Mouse (Mus musculus) urinary bladder, postnatal 10 days (tissue): ENCODE results near the gene Zfp644.
A peak's percentile ranks its signal among the peaks of the same experiment; 100 is the strongest.
"Not testable (repeated sequence)": the region's sequence is repeated elsewhere in the genome, so short reads cannot be mapped to it uniquely, and the experiment has no call there.

Source experiments
- DNase-seq: peaks from one replicate; pipeline ENCODE4 v3.0.0; 2022; ENCODE audit warnings: low spot score

Zfp644 gene

GRCm38 (mm10) chr5:106696396-106697337, at the start of gene Zfp644:
Gene Zfp644 (minus strand): TSS chr5:106697287.
- DNase-seq = peak; percentile 43

GRCm38 (mm10) chr5:106739716-106740115, 42.6 kb upstream of the Zfp644 start:
- no peak for DNase-seq

DNA sequence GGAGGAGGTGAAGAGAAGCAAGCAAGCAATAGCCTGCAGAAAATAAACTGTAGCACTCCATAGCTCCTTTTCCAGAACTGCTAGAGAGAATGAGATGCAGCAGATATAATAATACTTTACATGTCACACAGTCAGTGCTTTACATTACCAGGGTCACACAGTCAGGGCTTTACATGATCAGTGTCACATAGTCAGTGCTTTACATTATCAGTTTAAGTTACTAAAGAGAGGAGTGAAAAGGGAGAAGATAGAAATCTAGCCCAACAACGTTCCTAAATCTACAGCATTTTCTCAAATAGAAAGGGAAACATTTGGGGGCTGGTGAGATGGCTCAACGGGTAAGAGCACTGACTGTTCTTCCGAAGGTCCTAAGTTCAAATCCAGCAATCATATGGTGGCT, 26.4 kb upstream of the Zfp644 start:
- no peak for DNase-seq

GRCm38 (mm10) chr5:106722771-106723170, 25.7 kb upstream of the Zfp644 start:
- no peak for DNase-seq

DNA sequence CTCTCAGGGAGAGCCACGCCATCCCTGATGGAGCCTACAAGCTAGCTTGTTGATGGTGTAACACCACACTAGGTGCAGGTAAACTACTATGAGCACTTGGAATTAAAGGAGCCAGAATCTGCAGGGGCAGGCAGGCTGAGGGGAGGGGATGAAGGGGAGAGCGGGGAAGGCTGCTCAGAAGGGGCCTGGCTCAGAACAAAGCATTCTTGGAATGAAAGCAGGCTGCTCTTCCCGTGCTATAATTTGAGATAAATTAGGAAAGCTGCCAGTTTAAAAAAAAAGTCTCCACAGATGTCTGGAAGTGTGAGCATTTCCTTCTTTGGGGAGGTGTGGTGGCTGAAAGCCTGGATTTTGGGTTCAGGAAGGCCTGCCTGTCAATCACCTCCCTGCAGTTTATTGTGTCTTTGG, 14.8 kb upstream of the Zfp644 start:
- DNase-seq = no peak

- DNase-seq = no peak
These were observed 14.2 kb upstream of the Zfp644 start for GRCm38 (mm10) chr5:106711220-106711726.

DNA sequence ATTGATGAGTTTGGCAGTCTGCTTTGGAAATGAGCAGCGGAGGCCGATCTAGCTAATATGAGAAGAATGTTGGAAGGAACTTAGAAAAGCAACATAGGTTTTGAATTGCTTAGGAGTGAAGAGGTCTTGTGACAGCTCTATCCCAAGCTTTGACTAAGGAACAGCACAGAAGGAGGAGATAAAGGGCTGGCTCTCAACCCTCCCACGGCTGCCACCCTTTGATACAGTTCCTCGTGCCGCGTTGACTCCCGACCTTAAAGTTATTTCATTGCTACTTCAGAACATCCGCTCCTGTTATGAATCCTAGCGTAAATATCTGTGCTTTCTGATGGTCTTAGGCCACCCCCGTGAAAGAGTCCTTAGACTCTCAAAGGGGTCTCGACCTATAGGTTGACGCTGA, 13.5 kb upstream of the Zfp644 start:
- DNase-seq = no peak

DNA sequence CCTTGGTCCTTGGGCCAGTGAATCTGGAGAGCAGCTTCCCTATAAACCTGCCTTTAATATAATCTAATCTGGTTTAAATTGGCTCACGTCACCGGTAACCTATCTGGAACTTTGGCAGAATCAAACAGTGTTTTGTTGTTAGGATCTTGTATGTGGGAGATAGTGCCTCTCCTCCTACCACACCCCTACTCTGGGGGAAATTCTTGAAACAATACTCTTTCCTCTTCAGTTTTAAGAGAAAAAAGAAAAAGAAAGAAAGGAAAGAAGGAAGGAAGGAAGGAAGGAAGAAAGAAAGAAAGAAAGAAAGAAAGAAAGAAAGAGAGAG, 13.0 kb upstream of the Zfp644 start:
- DNase-seq = no peak

DNA sequence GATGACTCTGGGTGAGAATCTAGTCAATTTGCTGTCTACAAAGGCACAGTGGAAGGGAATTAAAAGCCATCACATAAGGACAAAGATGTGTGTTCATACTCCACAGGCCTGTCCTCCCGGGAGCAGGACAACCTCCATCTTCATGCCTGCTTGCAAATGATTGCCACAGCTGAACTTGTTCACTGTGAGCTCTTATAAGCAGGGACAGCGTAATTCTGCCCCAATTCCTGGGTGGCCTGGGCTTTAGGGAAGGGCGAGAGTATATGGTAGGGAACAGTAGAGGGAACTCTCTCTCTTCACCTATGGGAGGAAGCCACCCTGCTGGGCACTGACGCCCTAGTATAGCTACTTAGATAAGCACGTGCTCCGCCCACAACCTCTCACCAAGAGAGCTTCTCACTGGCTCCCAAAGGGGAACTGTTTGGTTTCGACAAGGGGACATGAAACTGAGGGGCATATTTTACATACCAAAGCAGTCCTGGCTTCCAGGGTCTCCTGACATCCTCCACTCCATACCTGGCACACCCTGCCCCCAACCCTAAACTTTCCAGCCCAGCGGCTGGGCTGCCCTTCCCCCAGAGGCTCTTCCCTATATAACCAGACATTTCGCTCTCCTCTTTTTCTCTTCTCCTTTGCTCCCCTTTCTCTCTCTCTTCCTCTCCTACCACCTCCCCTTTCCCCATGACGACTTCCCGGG, 12.4 kb upstream of the Zfp644 start:
- DNase-seq = no peak

DNA sequence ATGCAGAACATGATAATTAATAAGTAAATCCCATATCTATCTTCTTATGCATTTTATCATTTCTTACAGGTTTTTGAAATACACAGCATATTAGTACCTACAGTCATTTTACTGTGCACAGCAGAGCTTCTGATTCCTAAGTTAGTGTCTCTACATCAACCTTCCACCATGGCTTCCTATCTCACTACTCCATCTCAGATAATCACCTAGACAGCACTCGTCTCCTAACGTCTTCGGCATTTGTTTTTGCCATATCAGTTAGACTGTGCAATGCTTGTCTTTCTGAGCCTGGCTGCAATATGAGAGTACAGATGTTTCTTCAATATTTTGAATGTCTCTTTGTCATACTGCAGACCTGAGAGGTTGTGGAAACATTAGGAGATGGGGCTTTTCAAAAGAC, 9.3 kb upstream of the Zfp644 start:
- DNase-seq = no peak

DNA sequence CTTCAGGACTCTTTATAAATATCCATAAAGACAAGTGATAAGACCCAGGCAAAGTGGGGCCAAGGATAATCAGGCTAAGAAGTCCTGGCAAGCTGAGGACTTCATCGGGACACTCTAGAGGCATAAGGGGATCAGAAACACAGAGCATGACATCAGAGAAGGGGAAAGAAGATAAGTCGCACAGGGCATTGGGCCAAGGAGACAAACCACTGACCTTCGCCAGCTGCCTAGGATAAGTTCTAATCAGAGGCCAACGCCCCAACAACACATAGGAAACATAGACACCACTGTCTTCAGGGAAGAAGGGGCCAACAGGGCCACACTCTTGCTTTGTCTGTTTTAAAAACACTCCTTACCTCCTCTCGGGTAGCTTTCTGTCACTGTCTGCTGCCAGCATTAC, 8.1 kb upstream of the Zfp644 start:
- no peak for DNase-seq

DNA sequence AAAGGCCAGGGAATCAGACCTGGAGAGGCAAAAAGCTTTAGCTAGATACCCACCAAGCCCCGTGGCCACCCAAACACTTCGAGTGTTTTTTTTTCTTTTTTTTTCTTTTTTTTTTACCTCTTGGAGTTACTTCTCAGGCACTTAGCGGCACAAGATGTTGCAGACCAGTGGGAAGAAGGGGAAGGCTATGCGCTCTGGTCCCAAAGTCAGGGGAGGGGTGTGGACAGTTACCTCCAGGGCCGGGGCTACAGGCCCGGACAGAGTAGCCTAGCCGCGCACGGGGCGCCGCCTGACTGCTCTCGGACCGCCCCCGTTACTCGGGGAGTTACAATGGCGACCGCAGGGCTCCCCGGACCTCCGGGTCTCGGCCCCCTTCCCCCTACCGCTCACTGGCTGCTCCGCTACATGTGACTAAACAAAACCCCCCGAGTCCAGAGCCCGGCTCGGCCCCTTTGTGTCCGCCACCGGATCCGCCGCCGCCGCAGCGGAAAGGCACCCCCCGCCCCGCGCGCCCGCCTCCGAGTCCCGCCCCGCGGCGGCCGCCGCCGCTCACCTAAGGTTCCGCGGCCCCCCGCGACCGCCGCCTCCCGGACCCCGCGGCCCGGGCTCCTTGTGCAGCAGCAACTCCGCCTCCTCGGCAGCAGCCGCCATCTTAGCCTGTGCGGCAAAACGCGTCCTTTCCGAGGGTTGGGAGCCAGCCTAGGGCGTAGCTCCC, 1.2 kb downstream of the Zfp644 start:
- peak; percentile 34 for DNase-seq

- no peak for DNase-seq
These were observed 1.9 kb downstream of the Zfp644 start for GRCm38 (mm10) chr5:106695141-106695540.

GRCm38 (mm10) chr5:106694683-106695082, 2.4 kb downstream of the Zfp644 start:
- DNase-seq = no peak

DNA sequence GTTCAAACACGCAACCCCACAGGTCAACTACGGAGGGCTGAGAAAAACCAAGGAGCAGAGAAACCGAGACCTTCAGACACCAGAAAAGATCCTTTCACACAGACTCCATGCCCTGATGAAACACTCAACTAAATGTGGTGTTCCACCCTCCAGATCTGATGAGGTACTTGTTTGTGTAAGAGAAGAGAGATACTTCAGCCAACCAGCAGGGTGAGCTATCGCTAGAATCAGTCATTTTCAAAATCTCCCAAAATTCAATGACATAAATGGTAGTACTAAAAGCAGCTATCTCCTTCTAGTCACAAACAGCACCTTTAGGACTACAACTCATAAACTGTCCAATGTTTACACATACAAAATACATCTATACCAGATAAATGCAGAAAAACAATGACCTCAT, 4.1 kb downstream of the Zfp644 start:
- no peak for DNase-seq

DNA sequence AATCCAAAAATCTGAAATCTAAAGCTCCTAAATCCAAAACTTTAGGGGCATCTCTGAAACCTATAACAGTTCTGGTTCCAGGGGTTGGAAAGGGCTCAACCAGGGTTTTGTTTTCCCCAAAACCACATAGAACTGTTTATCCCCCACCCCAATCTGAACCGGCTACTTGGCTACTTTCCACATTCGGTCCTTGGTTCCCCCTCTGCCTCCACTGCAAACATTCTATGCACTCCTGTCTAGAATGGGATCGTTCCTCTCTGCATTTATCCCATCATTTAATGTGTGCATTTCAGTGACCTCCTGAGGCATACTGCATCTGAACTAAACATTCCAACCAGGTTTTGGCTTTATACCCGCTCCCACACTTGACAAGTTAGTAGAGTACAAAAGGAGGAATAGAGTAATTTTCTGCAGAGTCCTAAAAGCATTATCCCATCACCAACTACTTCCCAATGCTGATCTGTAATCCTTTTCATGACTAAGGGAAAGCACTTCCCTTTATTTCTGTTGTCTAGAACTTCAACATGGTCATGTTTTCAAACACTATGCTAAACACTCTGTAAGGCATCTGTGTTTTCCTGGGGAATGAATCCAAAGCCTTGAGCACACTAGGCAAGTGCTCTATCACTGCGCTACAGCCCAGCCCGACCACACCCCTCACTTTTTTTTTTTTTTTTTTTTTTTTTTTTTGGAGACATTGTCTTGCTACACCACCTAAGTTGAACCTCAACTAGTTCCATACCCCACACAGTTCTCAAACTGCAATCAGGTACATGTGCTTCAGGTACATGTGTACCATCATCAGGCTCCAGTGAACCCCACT, 16.2 kb downstream of the Zfp644 start:
- no peak for DNase-seq

- no peak for DNase-seq
These were observed 17.4 kb downstream of the Zfp644 start for GRCm38 (mm10) chr5:106679659-106680058.

- not testable (repeated sequence) for DNase-seq
These were observed 18.3 kb downstream of the Zfp644 start for GRCm38 (mm10) chr5:106678823-106679222.

- no peak for DNase-seq
These were observed 20.3 kb downstream of the Zfp644 start for GRCm38 (mm10) chr5:106676784-106677183.

DNA sequence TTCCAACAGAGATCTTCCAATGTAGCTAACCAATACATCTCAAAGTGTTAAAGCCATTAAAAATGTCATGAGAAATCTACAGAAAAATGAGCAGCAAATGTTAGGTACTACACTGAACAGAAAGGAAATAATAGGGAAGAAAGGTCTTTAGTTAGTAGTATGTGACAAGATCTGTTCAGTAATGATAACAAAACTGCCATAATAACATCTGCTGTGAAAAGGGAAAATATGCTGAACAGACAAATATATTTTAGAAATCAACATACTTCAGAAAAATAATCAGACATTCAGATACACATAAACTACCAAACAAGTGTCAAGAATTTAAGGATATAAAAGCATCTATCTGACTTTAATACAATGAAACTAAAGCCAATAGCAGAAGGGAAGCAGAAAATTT, 24.5 kb downstream of the Zfp644 start:
- no peak for DNase-seq

GRCm38 (mm10) chr5:106671893-106672292, 25.2 kb downstream of the Zfp644 start:
- no peak for DNase-seq

DNA sequence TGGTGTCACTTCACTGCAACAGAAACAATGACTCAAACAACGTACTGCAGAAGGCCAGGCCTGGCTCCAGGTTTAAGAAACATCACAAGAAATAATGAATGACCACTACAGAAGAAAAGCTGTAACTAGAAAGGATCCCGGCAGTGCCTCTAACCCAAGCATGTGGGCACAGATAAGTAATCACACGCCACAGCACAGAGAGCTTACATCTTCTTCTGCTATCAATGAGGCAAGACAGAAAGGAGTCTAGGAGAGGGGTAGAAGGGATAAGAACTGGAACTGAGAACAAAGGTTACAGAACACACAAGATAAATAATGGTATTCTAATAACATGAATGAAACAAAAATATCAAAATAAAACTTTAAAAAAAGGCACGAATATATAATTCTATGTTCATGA, 32.2 kb downstream of the Zfp644 start:
- DNase-seq = no peak
